Mouse (Mus musculus): ENCODE results near the gene Ascc1. TPM values are rescaled to one million over a fixed set of nuclear protein-coding genes. Genes with fewer than 3 reads are reported as not detected.

Gene Ascc1
- polyA plus RNA-seq, 1 experiment = 25.4 TPM

DNA sequence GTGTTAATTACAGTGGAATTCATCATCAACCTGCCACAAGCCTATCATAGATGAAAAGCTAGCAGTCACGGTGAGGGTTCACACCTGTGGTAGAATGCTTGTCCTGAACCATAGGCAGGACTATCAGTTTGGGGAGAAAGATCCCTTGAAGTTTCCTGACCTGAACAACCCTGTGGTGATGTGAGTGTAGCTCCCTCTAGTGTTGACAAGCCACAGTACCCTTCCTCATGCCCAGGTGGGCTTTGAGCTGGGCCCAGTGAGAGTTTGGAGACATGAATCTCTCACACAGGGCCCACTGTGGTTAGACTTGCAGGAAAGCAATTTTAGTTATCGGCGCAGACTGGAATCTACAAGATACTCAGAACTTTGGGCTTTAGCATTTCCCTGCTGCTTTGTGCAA lies 63.9 kb downstream of the Ascc1 start:
- Histone ChIP-seq H3K27ac (ENCODE audit: insufficient read depth, low read length) (no peak overlapping the region), H3K4me3 (replicated peaks; ENCODE audit: insufficient read depth, low read depth, low read length) (no peak overlapping the region), H3K4me1 (ENCODE audit: control insufficient read depth, insufficient read depth, low read length) (no peaks in the 10 kb centered on the region), H3K27me3 (ENCODE audit: control insufficient read depth, insufficient read depth, low read length) (no peaks in the 10 kb centered on the region)
- TF ChIP-seq POLR2A (IDR thresholded peaks at IDR 0.05; ENCODE audit: borderline replicate concordance, insufficient read depth, low read length) (no peak), CTCF (IDR thresholded peaks at IDR 0.05; ENCODE audit: borderline replicate concordance, insufficient read depth, low read depth, low read length) (peak; percentile 61)
- peak; percentile 25 to 30 for DNase-seq
- 79% methylated on average over 3 of the region's 3 CpGs for WGBS

DNA sequence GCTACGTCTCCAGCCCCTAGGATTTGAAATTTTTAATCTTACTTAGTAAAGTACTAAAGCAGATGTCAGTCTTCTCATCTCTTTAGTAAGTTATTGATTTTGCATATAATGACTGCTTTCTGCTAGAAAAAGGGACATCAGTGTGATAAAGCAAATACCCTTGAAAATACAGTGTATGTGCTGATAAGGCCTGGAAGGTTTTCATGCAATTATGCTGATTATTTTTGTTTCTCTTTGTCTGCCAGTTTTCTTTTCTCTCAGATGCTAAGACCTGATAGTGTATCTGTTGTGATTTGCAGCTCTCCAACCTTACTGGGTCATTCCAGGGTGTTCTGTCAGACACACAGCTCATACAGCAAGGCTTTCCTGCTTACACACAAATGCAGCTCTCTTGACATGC lies 72.6 kb downstream of the Ascc1 start:
- Histone ChIP-seq H3K4me3 (replicated peaks; ENCODE audit: insufficient read depth, low read depth, low read length) (no peak overlapping the region), H3K4me1 (ENCODE audit: control insufficient read depth, insufficient read depth, low read length) (no peaks in the 10 kb centered on the region), H3K27ac (ENCODE audit: insufficient read depth, low read length) (no peak overlapping the region), H3K27me3 (ENCODE audit: control insufficient read depth, insufficient read depth, low read length) (no peaks in the 10 kb centered on the region)
- DNase-seq = no peak
- no peak for TF ChIP-seq POLR2A (IDR thresholded peaks at IDR 0.05; ENCODE audit: borderline replicate concordance, insufficient read depth, low read length)
- WGBS = 94% methylated on average over 1 of the region's 1 CpGs

DNA sequence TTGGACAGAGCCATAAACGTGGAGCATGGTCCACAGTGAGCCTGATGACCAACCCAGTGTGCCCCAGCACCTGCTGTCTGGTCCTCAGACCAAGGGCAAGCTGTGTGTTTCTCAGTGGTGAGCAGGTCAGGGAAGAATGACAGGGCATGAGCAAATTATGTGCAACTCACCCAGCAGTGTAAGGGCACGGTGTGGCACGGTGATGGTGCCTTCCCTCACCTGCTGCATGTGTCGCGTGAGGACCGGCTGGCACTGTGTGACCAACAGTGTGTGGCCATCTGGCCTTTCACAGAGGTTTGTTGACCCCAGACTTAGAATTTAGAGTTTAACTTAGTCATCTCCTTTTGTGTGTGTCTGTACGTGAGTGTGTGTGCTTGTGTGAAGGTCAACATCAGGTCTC lies 74.6 kb downstream of the Ascc1 start:
- Histone ChIP-seq H3K4me3 (replicated peaks; ENCODE audit: insufficient read depth, low read depth, low read length) (no peak overlapping the region), H3K27ac (ENCODE audit: insufficient read depth, low read length) (no peak overlapping the region), H3K27me3 (ENCODE audit: control insufficient read depth, insufficient read depth, low read length) (no peaks in the 10 kb centered on the region), H3K4me1 (ENCODE audit: control insufficient read depth, insufficient read depth, low read length) (peaks cover 11% of the 10 kb centered on the region)
- 93% methylated on average over 7 of the region's 7 CpGs for WGBS
- no peak for DNase-seq
- no peak for TF ChIP-seq CTCF (IDR thresholded peaks at IDR 0.05; ENCODE audit: borderline replicate concordance, insufficient read depth, low read depth, low read length)
- no peak for TF ChIP-seq POLR2A (IDR thresholded peaks at IDR 0.05; ENCODE audit: borderline replicate concordance, insufficient read depth, low read length)

DNA sequence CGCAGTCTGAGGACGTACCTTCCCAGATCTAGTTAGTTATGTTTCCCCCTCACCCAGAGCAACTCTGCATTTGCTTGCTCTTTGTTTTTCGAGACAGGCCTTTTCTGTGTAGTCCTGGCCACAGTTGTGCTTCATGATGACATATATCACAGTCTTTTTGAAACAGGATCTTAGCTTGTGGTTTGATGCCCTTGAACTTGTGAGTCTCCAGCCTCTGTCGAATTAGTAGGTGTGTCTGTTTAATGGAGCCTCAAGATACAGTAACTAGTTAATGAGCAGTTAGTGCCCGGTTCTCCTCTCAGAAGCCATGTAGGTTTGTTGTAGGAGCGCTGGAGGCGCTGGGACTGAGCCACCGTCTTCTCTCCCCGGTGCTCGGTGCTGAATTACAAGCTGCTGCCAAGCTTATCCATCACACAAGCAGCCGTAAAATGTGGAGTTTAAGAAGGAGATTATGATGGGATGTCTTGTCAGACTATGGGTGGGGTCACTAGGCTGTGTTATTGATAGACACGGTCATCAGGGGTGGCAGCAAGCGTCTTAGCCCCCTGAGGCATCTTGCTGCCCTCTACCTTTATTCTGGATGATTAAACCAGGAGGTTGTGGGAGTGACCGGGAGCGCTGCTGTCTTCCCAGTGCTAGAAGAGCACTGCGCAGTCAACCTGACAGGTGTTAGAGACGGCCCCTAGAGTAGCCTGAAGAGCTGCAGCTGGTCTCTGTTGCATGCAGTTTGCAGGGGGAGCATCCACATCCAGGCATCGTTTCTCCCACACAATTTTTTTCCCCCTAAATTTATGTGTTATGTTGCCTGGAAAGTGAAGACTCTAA lies 75.3 kb downstream of the Ascc1 start:
- 69% methylated on average over 18 of the region's 18 CpGs for WGBS
- Histone ChIP-seq H3K27me3 (ENCODE audit: control insufficient read depth, insufficient read depth, low read length) (no peaks in the 10 kb centered on the region), H3K4me1 (ENCODE audit: control insufficient read depth, insufficient read depth, low read length) (peaks cover 16% of the 10 kb centered on the region), H3K4me3 (replicated peaks; ENCODE audit: insufficient read depth, low read depth, low read length) (no peak overlapping the region), H3K27ac (ENCODE audit: insufficient read depth, low read length) (no peak overlapping the region)
- TF ChIP-seq POLR2A (IDR thresholded peaks at IDR 0.05; ENCODE audit: borderline replicate concordance, insufficient read depth, low read length) (no peak), CTCF (IDR thresholded peaks at IDR 0.05; ENCODE audit: borderline replicate concordance, insufficient read depth, low read depth, low read length) (no peak)
- DNase-seq = no peak

DNA sequence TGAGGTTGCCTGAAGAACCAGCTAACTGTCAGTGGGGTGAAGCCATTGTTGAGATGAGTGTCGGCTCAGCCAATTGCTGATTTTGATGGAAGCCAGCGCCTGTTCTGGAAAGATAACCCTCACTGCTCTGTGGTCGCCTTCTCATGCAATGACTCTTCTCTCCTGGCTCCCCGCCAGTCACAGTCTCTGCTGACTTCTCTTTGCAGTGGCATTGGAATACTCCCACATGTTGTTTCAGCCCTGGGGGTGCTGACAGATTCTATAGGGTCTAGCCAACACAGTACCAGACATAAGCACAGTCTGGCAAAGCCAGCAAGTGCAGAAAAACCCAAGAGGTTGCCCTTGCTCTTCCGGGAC lies 75.9 kb downstream of the Ascc1 start:
- DNase-seq = no peak
- TF ChIP-seq POLR2A (IDR thresholded peaks at IDR 0.05; ENCODE audit: borderline replicate concordance, insufficient read depth, low read length) = no peak
- no peak for TF ChIP-seq CTCF (IDR thresholded peaks at IDR 0.05; ENCODE audit: borderline replicate concordance, insufficient read depth, low read depth, low read length)
- no peak overlapping the region for H3K27ac ChIP-seq (ENCODE audit: insufficient read depth, low read length)

DNA sequence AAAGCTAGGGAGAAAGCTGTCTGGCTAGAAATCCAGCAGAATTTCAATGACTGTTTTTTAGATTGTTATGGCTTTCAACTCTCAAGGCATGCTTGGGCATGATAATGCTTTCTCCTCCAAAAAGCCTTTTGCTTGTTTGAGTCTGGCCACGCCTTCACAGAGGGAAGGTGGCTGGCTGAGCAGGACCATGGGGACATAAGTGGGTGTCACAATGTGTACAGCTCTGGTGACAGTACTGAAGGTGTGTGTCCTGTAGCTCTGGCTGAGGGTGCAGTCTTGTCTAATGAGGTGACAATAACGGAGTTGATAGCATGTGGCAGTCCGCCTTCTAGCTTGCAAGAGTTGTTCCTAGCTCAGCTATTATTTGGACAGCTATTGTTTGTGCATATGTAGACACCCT lies 77.6 kb downstream of the Ascc1 start:
- no peak for DNase-seq
- Histone ChIP-seq H3K4me1 (ENCODE audit: control insufficient read depth, insufficient read depth, low read length) (peaks cover 26% of the 10 kb centered on the region), H3K27ac (ENCODE audit: insufficient read depth, low read length) (no peak overlapping the region), H3K4me3 (replicated peaks; ENCODE audit: insufficient read depth, low read depth, low read length) (no peak overlapping the region), H3K27me3 (ENCODE audit: control insufficient read depth, insufficient read depth, low read length) (no peaks in the 10 kb centered on the region)
- WGBS = 87% methylated on average over 3 of the region's 3 CpGs
- no peak for TF ChIP-seq POLR2A (IDR thresholded peaks at IDR 0.05; ENCODE audit: borderline replicate concordance, insufficient read depth, low read length)
- no peak for TF ChIP-seq CTCF (IDR thresholded peaks at IDR 0.05; ENCODE audit: borderline replicate concordance, insufficient read depth, low read depth, low read length)

More for the DNA sequence above, 75.9 kb downstream of the Ascc1 start:
- Histone ChIP-seq H3K27me3 (ENCODE audit: control insufficient read depth, insufficient read depth, low read length) (no peaks in the 10 kb centered on the region), H3K4me3 (replicated peaks; ENCODE audit: insufficient read depth, low read depth, low read length) (no peak overlapping the region), H3K4me1 (ENCODE audit: control insufficient read depth, insufficient read depth, low read length) (peaks cover 18% of the 10 kb centered on the region)
- WGBS = 53% methylated on average over 5 of the region's 5 CpGs

DNA sequence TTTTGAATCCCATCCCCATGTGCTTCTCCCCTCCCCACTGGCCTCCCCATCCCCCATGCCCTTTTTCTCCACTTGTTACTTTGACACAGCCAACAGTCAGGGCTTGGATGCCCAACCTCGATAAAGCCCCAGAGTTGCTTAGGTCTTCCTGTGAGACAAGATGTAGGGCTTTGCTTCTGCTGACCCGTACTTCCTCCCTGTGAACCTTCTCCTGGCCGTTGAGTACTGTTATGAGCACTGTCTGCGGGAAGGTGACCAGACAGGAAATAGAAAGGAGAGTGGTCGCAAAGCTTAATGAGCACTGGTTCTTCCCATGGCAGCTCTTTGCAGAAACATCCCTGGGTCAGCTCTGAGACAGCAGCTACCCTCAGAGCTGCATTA lies 78.0 kb downstream of the Ascc1 start:
- TF ChIP-seq POLR2A (IDR thresholded peaks at IDR 0.05; ENCODE audit: borderline replicate concordance, insufficient read depth, low read length) = no peak
- TF ChIP-seq CTCF (IDR thresholded peaks at IDR 0.05; ENCODE audit: borderline replicate concordance, insufficient read depth, low read depth, low read length) = no peak
- Histone ChIP-seq H3K27me3 (ENCODE audit: control insufficient read depth, insufficient read depth, low read length) (no peaks in the 10 kb centered on the region), H3K27ac (ENCODE audit: insufficient read depth, low read length) (peak overlapping the region; percentile 69; the same call in 1 of the 2 replicates), H3K4me3 (replicated peaks; ENCODE audit: insufficient read depth, low read depth, low read length) (no peak overlapping the region), H3K4me1 (ENCODE audit: control insufficient read depth, insufficient read depth, low read length) (peaks cover 26% of the 10 kb centered on the region)
- DNase-seq = no peak
- WGBS = 63% methylated on average over 5 of the region's 5 CpGs
